Mouse (Mus musculus): Measurements from ENCODE around the gene Chaf1a. TPM values are rescaled to one million over a fixed set of nuclear protein-coding genes. Genes with fewer than 3 reads are reported as not detected.

Gene Chaf1a
- polyA plus RNA-seq, 1 experiment: not detected

DNA sequence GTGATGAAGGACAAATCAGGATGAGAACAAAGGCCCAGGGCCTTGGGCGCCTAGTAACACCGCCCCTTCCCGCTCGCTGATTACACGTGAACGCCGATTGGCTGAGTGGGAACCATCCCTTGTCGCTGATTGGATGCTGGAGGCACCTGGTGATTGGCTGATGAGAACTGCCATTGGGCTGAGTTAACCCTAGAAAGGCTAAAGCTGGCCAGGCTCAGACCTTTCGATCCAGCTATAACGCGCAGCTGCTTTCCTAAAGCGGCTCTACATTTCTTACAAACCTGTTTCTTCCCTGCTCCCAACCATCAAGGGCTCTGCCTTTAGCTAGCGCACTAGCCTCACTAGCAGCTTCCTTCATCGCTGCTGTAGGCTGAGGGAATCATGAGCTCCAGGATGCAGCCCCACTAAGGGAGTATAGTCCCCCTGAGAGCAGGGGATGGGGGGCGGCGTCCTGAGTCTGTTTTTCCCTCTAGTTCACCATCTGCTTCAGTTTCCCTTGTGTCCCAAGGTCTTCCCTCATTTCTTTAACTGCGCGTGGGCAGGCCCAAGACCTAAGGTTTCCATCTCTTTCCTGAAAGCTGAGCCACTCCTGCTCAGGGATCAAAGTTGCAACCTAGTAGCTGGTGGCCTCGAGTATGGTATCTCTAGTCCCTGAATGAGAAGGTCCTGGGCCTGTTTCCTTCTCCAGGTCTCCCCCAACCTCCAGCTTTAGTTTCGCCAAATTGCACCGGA, 31.7 kb upstream of the Chaf1a start:
- H3K4me1 ChIP-seq (ENCODE audit: control insufficient read depth, insufficient read depth, low read length): peaks cover 14% of the 10 kb centered on the region
- 0% methylated on average over 21 of the region's 21 CpGs for WGBS
- peak overlapping the region; percentile 58 for H3K4me3 ChIP-seq (ENCODE audit: insufficient read depth, low read depth, low read length)
- TF ChIP-seq POLR2A (IDR thresholded peaks at IDR 0.05; ENCODE audit: insufficient read depth, low read depth, low read length) (peak; percentile 51), CTCF (IDR thresholded peaks at IDR 0.05; ENCODE audit: insufficient read depth, low read depth, low read length) (no peak)
- H3K27ac ChIP-seq (ENCODE audit: insufficient read depth, low read depth, low read length): peak overlapping the region; percentile 35; the same call in 1 of the 2 replicates

DNA sequence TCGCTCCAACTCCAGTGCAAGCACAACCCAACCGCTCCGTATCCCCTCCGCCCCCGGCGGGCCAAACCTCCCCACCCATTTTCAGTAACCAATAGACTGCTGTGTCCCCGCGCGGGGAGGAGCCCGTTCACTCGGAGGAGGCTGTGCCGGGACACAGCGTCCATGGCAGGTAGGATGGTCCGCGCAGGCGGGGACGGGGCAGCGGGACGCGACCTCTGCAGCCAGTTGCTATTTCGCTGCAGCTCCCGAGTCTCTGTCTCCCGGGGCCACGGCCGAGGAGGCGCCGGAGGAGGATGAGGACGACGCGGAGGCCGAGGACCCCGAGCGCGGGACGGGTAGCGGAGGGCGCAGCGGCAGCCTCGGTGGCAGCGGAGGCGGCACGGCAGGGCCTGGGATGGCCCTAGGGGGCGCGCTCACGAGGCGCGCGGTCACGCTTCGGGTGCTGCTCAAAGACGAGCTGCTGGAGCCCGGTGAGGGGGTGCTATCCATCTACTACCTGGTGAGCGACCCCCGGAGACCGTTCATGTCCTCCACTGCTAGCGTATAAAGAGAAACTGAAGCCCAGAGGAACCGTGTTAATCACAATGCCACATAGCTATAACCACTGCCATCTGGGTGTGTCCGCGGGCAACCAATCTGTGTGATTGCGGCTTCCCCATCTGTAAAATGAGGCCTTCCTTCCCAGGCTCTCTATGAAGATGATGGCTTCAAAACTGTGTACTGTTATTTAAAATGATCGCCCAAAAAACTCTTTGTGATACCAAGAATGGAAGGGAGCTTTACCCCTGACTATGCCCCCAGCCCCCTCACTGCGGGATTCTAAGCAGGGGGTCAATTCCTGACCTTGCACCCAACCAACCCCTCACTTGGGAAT, 30.9 kb upstream of the Chaf1a start:
- peak overlapping the region; percentile 58 for H3K4me3 ChIP-seq (ENCODE audit: insufficient read depth, low read depth, low read length)
- TF ChIP-seq POLR2A (IDR thresholded peaks at IDR 0.05; ENCODE audit: insufficient read depth, low read depth, low read length) (peak; percentile 74), CTCF (IDR thresholded peaks at IDR 0.05; ENCODE audit: insufficient read depth, low read depth, low read length) (peak; percentile 32; the same call in 1 of the 2 replicates)
- no peak overlapping the region; the same call in 1 of the 2 replicates for H3K27ac ChIP-seq (ENCODE audit: insufficient read depth, low read depth, low read length)
- under 1% methylated on average over 55 of the region's 62 CpGs for WGBS
- peaks cover 14% of the 10 kb centered on the region for H3K4me1 ChIP-seq (ENCODE audit: control insufficient read depth, insufficient read depth, low read length)

DNA sequence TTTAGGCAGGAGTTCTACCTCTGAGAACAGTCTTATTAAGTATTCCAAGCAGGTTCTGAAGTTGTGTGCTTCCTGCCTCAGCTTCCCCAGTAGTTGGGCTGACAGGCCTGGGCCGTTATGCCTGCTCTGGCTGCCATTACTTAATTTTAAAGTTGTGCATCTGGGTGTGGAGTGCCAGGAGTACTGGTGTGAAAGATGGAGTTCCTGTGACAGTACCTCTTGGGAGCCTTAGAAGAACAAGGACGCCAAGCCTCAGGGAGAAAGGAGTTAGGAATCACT, 30.3 kb upstream of the Chaf1a start:
- Histone ChIP-seq H3K4me1 (ENCODE audit: control insufficient read depth, insufficient read depth, low read length) (peaks cover 14% of the 10 kb centered on the region), H3K4me3 (ENCODE audit: insufficient read depth, low read depth, low read length) (peak overlapping the region; percentile 58; the same call in 1 of the 2 replicates), H3K27ac (ENCODE audit: insufficient read depth, low read depth, low read length) (no peak overlapping the region)
- 48% methylated on average over 2 of the region's 2 CpGs for WGBS
- TF ChIP-seq CTCF (IDR thresholded peaks at IDR 0.05; ENCODE audit: insufficient read depth, low read depth, low read length): no peak
- no peak for TF ChIP-seq POLR2A (IDR thresholded peaks at IDR 0.05; ENCODE audit: insufficient read depth, low read depth, low read length)

DNA sequence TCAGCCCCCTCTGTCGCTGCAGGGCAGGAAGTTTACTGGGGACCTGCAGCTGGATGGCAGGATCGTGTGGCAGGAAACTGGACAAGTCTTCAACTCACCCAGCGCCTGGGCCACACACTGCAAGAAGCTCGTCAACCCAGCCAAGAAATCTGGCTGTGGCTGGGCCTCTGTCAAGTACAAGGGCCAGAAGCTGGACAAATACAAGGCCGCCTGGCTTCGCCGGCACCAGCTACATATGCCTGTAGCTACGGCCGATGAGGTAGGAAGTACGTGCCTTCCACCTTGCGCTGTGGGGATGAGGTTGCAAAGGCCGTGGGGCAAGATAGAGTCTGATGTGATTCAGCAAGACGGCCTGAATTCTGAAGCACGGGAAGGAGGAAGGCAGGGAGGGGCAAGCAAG, 30.0 kb upstream of the Chaf1a start:
- TF ChIP-seq CTCF (IDR thresholded peaks at IDR 0.05; ENCODE audit: insufficient read depth, low read depth, low read length) (no peak), POLR2A (IDR thresholded peaks at IDR 0.05; ENCODE audit: insufficient read depth, low read depth, low read length) (no peak)
- no peak overlapping the region for H3K4me3 ChIP-seq (ENCODE audit: insufficient read depth, low read depth, low read length)
- H3K27ac ChIP-seq (ENCODE audit: insufficient read depth, low read depth, low read length): no peak overlapping the region
- 65% methylated on average over 14 of the region's 14 CpGs for WGBS
- H3K4me1 ChIP-seq (ENCODE audit: control insufficient read depth, insufficient read depth, low read length): peaks cover 14% of the 10 kb centered on the region

DNA sequence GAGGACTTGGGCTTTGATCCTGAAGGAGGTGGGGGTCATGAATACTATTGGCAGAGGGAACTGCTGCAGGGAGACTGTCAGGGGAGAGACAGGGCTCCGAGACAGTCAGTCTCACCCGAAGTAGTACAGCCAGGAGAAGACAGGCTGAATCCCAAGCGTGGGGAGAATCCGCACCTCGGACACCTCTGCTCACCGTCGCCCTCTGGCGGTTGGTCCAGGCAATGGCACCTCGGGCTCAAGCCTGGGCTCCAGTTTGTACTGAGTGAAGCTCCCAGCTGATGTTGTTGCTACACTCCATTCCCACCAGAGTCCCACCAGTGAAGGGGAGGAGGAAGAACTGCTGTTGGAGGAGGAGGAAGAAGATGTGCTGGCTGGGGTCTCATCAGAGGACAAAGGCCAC, 29.6 kb upstream of the Chaf1a start:
- 14% methylated on average over 9 of the region's 9 CpGs for WGBS
- TF ChIP-seq CTCF (IDR thresholded peaks at IDR 0.05; ENCODE audit: insufficient read depth, low read depth, low read length) (peak; percentile 92), POLR2A (IDR thresholded peaks at IDR 0.05; ENCODE audit: insufficient read depth, low read depth, low read length) (no peak)
- no peak overlapping the region for H3K27ac ChIP-seq (ENCODE audit: insufficient read depth, low read depth, low read length)
- H3K4me1 ChIP-seq (ENCODE audit: control insufficient read depth, insufficient read depth, low read length): peaks cover 14% of the 10 kb centered on the region
- no peak overlapping the region for H3K4me3 ChIP-seq (ENCODE audit: insufficient read depth, low read depth, low read length)

DNA sequence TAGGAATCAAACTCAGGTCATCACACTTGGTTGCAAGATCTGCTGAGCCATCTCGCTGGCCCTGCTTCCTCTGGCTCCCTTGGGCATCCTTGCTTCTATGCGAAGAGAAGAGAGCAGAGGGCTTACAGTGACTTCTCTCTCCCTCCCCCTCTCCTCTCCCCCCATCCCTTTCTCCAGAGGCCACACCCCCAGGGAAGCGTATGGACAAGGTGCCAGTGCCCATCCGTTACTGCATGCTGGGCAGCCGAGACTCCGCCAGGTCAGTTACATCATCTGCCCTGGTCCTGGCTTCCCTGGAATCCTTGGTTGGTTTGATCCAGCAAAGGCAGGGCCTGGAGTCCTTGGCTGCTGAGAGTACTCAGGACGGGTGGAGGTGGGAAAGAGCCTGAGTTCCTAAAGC, 28.8 kb upstream of the Chaf1a start:
- Histone ChIP-seq H3K4me1 (ENCODE audit: control insufficient read depth, insufficient read depth, low read length) (peaks cover 14% of the 10 kb centered on the region), H3K27ac (ENCODE audit: insufficient read depth, low read depth, low read length) (no peak overlapping the region), H3K4me3 (ENCODE audit: insufficient read depth, low read depth, low read length) (no peak overlapping the region)
- WGBS: 90% methylated on average over 7 of the region's 7 CpGs
- no peak for TF ChIP-seq POLR2A (IDR thresholded peaks at IDR 0.05; ENCODE audit: insufficient read depth, low read depth, low read length)
- no peak for TF ChIP-seq CTCF (IDR thresholded peaks at IDR 0.05; ENCODE audit: insufficient read depth, low read depth, low read length)

DNA sequence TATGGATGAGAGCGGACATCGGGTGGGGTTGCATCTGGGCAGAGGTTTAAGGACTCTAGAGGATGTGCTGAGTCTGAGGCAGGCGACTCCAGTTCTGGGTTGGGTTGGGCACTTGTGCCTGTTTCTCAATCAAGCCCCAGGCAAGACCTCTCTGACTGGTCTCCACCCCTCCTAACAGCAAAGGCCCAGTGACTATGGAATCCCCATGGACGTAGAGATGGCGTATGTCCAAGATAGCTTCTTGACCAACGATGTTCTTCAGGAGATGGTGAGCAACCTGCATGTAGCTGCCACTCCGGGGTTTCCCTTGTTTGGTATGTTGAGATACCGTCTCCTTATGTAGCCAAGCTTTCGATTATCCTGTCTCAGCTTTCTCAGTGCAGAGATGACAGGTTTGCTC, 24.9 kb upstream of the Chaf1a start:
- TF ChIP-seq CTCF (IDR thresholded peaks at IDR 0.05; ENCODE audit: insufficient read depth, low read depth, low read length) (no peak), POLR2A (IDR thresholded peaks at IDR 0.05; ENCODE audit: insufficient read depth, low read depth, low read length) (no peak)
- WGBS: 94% methylated on average over 9 of the region's 9 CpGs
- Histone ChIP-seq H3K4me3 (ENCODE audit: insufficient read depth, low read depth, low read length) (no peak overlapping the region), H3K4me1 (ENCODE audit: control insufficient read depth, insufficient read depth, low read length) (peaks cover 10% of the 10 kb centered on the region; the same call in 1 of the 2 replicates), H3K27ac (ENCODE audit: insufficient read depth, low read depth, low read length) (no peak overlapping the region)

DNA sequence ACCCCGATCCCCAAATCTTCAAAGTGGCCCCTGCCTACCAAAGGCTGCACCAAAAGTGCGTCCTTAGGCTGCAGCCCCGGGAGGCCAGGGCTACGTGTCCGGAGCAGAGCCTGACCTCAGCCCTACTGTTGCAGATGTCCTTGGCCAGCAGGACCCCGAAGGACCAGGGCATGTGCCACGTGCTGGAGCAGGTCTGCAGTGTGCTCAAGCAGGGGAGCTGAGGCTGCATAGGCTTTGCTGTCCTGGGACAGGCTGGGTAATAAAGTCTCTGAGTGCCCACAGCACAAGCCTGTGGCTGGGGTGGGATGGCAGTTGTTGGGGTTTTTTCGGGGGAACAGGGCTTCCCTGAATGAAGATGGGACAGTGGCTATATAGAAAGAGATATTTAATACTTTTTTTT, 23.9 kb upstream of the Chaf1a start:
- 93% methylated on average over 8 of the region's 8 CpGs for WGBS

More for the DNA sequence above, 23.9 kb upstream of the Chaf1a start:
- TF ChIP-seq POLR2A (IDR thresholded peaks at IDR 0.05; ENCODE audit: insufficient read depth, low read depth, low read length): no peak
- no peak for TF ChIP-seq CTCF (IDR thresholded peaks at IDR 0.05; ENCODE audit: insufficient read depth, low read depth, low read length)
- Histone ChIP-seq H3K4me3 (ENCODE audit: insufficient read depth, low read depth, low read length) (no peak overlapping the region), H3K27ac (ENCODE audit: insufficient read depth, low read depth, low read length) (no peak overlapping the region), H3K4me1 (ENCODE audit: control insufficient read depth, insufficient read depth, low read length) (peaks cover 14% of the 10 kb centered on the region)

Data from olfactory bulb, adult 2 months (tissue).